Mouse (Mus musculus): ENCODE measurements around the gene Klhl26.

Klhl26 gene

GRCm38 (mm10) chr8:70501820-70502529 is 25.2 kb upstream of the Klhl26 start:
- no peak for DNase-seq (ENCODE audit: low spot score in 2 of 2)

DNA sequence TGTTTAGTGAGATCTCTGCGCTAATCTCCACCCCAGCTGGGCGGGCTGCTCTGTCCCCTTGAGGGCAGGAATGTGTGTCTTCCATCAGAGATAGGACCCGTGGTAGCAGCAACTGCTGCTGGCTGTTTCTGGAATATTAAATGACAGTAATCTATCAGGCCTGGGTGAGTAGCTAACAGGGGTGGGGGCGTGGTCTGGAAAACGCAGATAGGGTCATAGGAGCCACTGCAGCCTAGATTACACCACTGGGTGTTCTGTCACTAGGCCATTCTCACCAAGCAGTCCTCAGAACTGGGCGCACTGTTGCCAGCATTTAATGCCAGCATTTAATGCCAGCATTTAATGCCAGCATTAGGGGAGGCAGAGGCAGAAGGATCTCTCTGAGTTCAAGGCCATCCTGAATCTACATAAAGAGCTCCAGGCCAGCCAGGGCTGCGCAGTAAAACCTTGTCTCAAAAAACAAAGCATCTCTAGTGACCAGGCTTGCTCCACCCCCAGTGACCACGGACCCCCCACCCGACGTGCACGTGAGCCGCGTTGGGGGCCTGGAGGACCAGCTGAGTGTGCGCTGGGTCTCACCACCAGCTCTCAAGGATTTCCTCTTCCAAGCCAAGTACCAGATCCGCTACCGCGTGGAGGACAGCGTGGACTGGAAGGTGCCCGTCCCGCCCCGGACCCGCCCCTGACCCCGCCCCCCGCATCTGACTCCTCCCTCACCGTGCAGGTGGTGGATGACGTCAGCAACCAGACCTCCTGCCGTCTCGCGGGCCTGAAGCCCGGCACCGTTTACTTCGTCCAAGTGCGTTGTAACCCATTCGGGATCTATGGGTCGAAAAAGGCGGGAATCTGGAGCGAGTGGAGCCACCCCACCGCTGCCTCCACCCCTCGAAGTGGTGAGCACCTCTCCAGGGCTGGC is 23.9 kb upstream of the Klhl26 start:
- DNase-seq (ENCODE audit: low spot score in 2 of 2): no peak

GRCm38 (mm10) chr8:70495771-70496062 is 18.9 kb upstream of the Klhl26 start:
- DNase-seq (ENCODE audit: low spot score in 2 of 2): no peak

- no peak for DNase-seq (ENCODE audit: low spot score in 2 of 2)
Observed at GRCm38 (mm10) chr8:70495001-70495770, 18.4 kb upstream of the Klhl26 start.

GRCm38 (mm10) chr8:70494416-70494945 is 17.7 kb upstream of the Klhl26 start:
- DNase-seq (ENCODE audit: low spot score in 2 of 2): no peak

DNA sequence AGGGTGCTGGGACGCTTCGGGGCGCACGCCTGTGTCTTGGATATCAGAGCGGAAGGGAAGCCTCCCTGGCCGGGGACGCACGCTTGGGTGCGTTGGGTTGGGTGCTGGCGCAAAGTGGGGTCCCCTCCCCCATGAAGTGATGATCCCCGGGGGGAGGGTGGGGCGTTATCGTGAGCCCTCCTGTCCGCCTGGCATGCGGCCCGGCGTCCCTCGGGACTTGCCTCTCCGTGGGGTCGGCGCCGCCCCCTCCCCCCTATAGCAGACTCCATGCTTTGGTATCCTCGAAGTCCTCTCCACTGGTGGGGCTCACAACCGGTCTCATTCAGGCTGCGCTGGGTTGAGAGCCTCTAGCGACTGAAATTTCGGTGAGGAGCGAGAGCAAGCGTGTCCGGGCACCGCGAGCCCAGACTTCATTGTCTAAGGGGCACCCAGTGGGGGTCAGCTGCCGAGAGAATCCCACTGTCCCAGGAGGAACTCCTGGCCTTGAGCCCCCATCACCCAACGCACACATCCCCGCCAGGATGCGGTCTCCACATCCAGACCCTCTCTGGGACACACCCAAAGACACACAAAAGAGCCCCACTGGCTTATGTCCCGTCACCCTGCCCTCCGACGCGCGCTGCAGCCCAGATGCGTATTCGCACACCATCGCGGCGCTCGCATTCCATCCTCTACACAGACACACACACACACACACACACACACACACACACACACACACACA is 17.1 kb upstream of the Klhl26 start:
- no peak for DNase-seq (ENCODE audit: low spot score in 2 of 2)

- DNase-seq (ENCODE audit: low spot score in 2 of 2): no peak
Observed at GRCm38 (mm10) chr8:70492664-70493640, 16.2 kb upstream of the Klhl26 start, which contains the start of gene Crlf1. Crlf1 (plus strand) TSS chr8:70493158.

DNA sequence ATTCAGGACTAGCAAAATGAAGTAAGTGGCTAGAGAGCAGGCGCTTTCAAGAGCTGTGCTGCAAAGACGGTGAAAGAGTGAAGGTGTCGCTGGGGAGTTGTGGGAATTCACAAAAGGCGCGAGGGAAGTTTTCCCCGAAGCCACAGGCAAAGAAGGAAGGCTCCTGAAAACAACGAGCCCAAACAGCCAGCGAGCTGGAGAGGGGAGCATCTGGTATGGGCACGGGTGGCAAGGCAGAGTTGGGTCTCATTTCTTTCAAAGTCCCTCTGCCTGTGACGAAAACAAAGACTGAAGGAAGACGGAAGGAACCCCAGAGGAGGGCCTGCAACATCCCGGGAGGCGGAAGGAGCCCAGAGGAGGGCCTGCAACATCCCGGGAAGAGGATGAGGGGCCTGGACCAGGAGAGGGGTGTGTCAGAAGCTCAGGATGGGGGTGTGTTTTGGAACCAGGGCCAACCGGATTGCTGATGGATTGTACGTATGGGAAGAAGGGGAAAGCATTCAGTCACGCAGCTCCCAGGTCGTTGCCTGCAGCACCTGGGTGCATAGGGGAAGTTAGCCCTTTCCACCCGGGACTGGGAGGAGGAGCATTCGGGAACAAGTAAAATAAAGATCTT is 14.2 kb upstream of the Klhl26 start:
- no peak for DNase-seq (ENCODE audit: low spot score in 2 of 2)

- no peak for DNase-seq (ENCODE audit: low spot score in 2 of 2)
Observed at GRCm38 (mm10) chr8:70490061-70490879, 13.5 kb upstream of the Klhl26 start.

DNA sequence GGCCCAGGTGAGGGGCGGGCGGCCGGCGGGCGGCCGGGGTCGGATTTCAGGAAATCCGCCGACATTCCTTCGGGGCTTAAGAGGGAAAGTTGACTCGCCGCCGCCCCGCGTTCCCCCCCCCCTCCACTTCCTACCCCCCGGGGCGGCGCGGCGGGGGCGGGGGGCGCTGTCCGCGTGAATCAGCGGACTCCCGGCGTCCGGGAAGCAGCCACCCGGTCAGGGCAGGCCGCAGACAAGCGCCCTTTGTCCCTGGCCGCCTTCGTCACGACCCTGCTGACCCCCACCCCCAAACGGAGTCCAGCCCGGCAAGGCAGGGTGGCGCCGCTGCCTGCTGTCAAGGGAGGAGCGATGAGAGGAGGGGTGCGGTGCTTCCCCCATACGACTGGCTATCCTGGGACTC is 12.8 kb upstream of the Klhl26 start:
- DNase-seq (ENCODE audit: low spot score in 2 of 2): no peak

- DNase-seq (ENCODE audit: low spot score in 2 of 2): no peak
Observed at GRCm38 (mm10) chr8:70488931-70489470, 12.2 kb upstream of the Klhl26 start.

GRCm38 (mm10) chr8:70487993-70488796 is 11.4 kb upstream of the Klhl26 start:
- DNase-seq (ENCODE audit: low spot score in 2 of 2): no peak

GRCm38 (mm10) chr8:70486941-70487520 is 10.3 kb upstream of the Klhl26 start, which contains the start of gene Tmem59l:
Tmem59l (minus strand) TSS chr8:70487358.
- DNase-seq (ENCODE audit: low spot score in 2 of 2): no peak

- no peak for DNase-seq (ENCODE audit: low spot score in 2 of 2)
Observed at GRCm38 (mm10) chr8:70486191-70486681, 9.5 kb upstream of the Klhl26 start.

DNA sequence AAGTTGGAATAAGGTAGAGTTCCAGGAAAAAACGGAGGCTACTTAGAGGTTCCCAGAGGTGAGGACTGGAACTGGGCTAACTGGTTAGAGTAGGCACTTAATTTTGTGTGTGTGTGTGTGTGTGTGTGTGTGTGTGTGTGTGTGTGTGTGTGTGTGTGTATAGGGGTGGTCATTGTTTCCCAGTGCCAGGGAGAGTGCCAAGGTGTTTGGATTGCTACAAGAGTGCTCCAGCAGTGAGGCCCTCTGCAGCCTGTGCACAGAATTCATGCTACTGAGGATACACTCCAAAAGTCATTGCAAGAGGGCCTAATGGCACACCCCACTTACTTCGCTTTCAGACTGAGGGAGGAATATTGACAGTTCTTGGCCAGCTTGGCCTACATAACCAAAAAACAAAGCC is 6.2 kb upstream of the Klhl26 start:
- DNase-seq (ENCODE audit: low spot score in 2 of 2): no peak

DNA sequence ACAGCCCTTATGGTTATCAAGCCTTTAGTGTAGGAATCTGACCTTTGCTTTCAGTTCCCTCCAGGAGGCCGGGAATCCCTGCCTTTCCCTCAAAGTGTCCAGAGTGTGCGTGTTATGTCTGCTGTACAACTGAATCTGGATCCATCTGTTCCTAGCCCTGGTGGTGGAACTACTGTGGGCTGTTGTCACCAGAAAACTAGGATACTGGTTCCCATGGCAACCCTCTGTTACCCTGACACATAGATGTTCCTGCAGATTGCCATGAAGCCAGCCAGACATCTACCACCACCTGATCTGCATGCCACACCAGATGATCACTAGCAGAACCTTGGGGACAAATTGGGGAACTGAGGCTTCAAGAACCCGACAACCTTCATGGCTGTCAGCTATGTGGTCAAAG is 5.1 kb upstream of the Klhl26 start:
- no peak for DNase-seq (ENCODE audit: low spot score in 2 of 2)

All from heart, adult 9 months (tissue).